Mouse (Mus musculus) adrenal gland, adult (tissue): ENCODE measurements at regions not wholly inside any gene's neighbourhood (a gene's known extent, or its start where the extent isn't known, plus 50 kb on each side); places are given as distances from the start of the nearest gene placed in this dataset.
A peak's percentile ranks its signal among the peaks of the same experiment; 100 is the strongest.

Experiments used
- DNase-seq, 2 experiments: peaks; one replicate each; pipeline ENCODE4 v3.0.0; 2022 to 2023; ENCODE audit warnings: low spot score in 1 of 2; ENCODE audit not compliant: inconsistent age in 2 of 2

DNA sequence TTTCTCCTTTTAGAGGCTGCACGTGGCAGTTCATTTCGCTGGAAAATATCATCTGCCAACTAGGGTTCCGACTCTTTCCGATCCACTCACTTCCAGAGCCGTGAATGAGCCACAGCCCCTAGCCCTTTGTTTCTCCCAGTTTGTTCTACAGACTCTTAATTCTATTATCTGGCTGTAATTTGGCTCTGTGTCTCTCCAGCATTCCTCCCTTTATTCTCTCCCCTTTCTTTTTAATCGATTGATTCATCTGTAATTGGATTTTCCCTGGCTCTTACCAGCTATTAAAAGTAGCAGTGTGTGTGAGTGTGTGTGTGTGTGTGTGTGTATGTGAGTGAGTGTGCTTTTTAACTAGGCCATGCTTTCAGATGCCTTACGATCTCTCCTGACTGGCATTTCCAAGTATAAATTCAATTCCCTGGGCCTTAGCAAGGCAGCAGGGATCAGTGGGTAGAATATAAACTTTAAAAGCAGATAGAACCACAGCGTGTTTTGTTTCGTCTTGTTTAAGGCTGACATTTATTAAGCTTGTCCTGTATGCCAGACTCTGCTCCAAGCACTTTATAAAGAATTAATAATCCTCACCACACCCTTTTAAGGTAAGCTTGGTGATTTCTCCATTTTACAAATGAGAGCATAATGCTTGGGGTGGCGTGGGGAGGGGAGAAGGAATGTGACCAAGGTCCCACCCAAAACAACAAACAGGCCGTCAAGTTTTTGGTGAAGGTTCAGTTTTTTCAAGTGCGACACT is 144.1 kb upstream of the Cpeb2 start:
- DNase-seq = peak in 1 of 2 experiments; percentile 31

DNA sequence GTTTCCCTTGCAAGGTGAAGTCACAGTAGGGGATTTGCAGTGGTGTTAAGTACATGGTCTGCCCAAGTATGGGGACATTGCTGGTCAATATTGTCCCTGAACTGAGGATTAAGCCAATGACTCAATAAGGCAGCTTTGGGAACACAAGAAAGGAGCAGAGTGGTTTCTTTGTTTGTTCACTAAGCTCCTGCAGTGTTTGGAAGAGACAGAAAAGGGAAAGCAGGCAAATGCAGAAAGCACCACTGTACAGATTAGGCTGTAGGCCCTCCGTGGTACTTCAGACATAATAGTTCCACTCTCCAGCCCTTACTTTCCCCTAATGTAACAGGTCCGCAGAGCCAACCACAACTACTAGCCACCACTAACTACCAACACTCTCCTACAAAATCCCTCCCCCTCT is 143.5 kb upstream of the Cpeb2 start:
- DNase-seq = no peak

DNA sequence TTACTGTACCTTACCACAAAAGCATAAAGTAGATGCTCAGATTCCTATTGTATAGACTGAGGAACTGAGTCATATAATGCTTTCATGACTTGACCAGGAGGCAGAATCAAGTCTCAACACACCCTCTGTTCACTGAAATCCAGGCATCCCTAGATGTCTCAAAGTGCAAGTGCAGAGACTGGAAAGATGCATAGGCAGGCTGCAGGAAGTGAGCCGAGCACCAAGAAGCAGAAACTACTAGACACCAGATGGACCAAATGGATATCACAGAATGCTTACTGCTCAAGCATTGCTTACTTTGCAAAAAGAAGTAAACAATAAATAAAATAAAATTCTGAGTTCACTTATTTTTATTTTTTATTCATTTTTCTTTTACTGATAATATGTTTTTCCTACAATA is 143.0 kb upstream of the Cpeb2 start:
- DNase-seq = no peak

DNA sequence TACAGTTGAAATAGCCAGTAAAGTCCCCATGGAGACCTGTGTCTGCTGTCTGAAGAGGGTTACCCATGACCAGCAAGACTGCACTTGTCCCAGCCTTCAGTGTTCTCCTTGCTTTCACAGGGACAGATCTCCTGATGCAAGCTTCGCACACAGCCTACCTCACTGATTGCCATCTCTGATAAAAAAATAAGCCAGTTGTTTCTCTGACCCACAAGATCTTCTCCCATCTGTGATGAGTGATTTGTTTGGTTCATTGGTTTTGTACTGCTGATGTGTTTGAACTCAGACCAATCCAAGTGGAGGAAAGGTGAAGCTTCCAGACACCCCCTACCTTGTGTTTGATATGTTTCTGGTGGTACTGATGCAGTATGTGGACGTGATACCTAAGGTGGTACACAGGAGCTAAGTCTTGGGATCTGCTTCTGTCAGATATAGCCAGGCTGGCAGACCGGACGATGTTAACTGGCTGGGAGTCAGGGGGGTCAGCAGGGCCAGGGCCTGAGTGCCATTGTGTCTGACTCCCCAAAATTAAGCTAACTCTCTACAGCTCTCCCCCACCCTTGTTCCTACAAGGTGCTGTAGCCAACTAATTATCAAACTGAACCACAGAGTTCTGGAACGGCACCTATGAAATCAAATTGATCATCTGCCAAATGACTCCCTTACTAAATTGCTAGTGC is 139.2 kb upstream of the Cpeb2 start:
- peak in 1 of 2 experiments; percentile 40 for DNase-seq

DNA sequence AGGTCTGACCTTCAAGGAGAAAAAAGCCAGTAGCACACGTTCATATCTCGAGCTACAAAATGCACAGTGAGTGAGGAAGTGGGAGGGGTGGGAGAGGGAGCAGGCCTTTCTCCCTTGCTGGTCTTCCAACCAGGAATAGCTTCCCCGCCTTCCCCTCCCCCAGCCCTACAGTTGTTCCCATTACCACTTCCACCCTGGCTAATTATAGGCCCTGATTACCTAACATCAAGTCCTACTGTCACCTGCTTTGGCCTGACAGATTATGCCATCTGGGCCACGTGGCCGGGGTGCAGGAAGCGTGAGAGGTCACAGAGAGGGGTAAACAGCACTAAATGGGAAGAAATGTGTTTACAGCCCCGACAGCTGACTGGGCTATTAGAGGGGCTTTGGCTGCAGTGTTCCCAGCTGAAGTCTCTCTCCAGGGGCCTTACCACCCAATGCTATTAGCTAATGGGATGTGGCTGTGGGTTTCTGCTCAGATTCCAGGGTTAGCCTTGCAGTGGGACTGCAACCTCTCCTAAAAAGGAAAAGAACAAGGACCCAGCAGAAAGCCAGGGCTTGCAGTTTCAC is 138.6 kb upstream of the Cpeb2 start:
- peak in 1 of 2 experiments; percentile 47 for DNase-seq

DNA sequence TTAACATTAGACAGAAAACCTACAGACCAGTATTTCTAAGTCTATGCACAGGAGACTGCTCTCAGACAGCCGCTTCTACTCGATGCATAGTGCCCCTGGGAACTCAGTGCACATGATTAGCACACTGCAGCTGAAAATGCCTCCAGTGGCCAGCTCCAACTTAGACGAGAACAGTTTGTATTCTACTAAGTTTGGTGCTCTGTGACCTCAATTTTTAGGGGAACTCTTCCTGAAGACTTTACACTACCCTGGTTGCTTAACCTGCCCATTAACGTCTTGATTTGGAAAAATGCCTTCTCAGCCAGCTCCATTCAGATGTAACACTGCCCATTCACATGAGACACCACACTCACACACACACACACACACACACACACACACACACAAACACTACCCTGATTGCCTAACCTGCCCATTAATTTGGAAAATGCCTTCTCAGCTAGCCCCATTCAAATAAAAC is 130.9 kb upstream of the Cpeb2 start:
- no peak for DNase-seq

DNA sequence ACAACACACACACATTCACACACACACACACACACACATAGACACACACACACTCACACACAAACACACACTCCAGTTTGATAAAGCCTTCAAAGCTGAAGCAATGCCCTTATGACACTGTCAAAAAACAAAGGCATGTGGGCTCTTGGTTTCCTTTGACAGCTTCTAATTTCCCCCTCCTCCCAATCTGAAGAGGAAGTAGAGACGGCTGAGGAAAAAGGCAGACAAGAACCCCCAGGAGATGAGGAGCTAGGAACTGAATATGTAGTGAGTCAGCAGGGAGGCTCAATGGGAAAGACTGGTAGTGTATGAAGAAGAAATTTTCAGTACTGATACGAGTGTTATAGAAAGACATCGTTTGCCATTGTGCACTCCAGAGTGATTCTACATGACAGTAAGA is 130.4 kb upstream of the Cpeb2 start:
- no peak for DNase-seq

DNA sequence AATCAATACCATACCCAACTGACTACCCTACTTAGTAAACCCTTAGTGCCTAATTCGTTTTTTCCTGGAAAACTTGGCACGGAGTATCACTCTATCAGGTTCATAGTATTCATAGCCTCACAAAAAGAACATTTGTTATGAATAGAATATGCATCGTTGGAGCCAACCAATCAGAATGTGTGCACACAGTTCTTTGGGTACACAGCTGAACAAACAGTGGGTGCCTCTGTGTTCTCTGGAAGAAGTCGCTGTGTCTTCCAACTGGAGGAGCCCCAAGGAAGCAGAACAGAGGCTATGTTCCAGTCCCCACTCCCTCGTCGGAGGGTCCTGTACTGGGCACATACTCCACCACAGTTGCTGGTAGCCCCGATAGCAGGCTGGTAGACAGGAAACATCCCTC is 129.2 kb upstream of the Cpeb2 start:
- DNase-seq = no peak

DNA sequence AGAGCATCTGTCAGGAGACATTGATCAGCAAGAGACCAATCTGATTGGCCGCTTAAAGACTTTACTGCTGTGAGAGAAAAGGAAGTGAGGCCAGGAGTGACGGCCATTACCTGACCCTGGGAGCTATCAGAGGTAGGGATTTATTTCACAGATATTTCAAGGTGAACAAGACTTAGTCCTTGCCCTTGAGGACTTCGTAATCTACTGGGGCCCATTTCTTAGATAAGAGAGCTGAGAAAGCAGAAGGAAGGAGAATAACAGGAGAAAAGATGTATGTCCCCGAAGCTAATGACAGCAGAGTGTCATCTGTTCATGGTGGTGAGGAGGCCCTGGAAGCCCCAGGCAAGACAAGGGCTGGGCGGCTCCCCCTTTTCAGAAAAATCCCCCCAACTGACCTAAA is 127.4 kb upstream of the Cpeb2 start:
- DNase-seq = no peak

DNA sequence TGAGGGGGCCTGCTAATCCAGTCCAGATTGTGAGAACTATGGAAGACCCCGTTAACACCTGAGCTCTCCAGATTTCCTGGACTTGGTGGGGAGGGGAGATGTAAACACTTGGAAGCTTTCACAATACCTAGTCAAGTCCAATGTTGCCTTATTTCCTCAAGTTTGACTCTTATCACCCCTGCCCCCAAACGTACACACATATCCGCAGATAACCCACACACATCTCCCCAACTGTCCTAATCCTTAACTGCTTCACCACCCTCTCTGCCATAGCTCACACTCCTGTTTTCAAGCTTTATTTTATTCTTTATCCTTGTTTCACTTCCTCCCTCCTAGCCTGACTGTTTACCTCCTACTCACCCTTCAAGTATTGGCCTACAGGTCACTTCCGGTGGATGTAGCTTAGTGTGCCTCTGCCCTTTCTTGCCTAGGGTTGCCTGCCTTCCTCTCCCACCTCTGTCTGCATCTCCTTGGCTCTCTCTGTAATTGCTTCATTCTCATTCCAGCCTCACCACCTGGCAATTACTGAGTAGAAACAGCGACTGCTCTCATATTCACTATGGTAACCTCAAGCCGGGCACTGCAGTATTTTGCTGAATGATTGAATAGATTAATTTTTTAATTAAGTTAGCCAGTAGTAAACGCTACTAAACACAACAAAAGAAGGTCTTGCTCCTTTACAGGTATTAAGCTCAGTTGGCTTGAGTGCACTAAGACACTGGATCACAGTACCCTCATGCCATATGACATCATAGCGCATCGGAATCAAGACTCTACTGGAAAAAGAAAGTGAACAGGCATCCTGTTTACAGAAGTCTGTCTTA is 125.3 kb upstream of the Cpeb2 start:
- DNase-seq = no peak

DNA sequence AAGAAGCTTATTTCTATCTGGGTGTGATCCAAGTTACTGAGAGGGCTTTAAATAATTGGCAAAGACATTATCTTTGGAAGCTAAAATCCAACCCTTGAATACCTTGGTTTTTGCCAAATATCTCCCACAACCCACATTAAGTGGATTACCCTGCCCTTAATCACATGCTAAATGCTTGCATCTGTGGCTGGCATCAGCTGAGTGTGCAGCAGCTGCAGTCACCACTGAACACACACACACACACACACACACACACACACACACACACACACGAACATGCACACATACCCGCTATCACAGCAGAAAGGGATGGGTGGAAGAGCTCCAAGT is 124.7 kb upstream of the Cpeb2 start:
- DNase-seq = no peak

DNA sequence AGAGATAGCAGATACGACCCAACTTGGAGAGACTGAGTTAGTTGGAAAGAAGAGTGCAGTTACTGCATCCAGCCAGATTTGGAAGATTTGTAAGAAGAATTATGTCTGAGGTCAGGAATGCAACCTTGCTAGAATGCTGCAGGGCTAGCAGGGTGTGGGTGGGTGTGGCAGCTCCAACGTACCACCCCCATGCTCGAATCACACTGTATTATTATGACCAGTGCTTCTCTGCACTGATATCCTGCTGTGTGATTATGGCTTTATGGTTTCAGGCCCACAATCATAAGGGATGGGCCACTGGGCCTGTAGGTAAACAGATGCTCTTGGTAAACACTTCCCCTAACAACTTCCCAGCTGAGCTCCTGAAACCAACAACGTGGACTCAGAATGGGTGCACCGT is 122.8 kb upstream of the Cpeb2 start:
- DNase-seq = no peak

DNA sequence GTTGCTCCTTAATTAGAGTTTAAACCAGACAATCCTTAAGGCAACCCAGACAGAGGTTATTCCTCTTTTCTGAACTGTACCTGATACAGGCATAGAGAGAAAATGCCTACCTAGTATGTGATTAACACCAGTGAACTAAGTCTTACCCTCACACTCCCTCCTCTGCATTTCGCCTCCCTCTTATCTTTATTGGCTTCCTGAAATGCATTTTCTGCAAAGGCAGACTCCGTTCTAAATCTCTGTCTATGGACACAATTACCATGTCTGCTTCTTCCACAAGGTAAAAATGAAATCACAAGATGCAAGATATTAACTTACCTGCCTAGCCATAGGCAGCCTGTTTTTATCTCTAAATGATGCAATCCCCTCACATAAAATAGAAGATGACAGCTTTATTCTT is 121.2 kb upstream of the Cpeb2 start:
- DNase-seq = no peak

DNA sequence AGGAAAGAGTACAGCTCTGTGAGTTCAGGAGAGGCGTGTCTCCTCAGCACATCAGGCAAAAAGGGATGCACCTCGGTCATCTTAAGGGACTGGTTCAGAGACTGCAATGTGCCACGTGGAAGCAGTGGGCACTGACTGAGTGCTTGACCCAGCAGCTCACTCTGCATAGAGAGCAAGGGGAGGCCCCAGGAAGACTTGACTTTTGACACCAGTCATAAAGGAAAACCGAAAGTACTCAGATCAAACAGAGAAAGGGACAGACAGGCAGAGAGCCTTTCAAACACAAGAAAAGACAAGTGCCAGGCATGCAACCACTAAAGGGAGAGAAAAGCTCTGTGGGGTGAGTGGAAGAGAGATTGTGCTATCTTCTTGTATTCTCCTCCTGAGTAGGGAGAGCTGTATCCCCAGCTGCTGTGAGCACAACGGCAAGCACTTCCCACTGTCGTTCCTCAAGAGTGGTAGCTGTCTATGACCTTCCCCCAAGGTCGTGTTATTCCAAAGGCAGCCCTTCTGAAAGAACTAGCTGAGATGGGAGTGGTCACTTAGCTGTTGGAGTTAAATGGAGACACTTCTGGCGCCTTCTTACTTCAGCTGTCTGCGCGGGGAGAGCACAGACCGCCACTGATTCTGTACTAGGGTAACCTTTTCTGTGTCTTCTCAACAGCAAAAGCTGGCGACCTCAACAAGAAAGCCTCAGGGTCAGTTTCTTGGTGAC is 119.4 kb upstream of the Cpeb2 start:
- peak; percentile 41 to 89 for DNase-seq

DNA sequence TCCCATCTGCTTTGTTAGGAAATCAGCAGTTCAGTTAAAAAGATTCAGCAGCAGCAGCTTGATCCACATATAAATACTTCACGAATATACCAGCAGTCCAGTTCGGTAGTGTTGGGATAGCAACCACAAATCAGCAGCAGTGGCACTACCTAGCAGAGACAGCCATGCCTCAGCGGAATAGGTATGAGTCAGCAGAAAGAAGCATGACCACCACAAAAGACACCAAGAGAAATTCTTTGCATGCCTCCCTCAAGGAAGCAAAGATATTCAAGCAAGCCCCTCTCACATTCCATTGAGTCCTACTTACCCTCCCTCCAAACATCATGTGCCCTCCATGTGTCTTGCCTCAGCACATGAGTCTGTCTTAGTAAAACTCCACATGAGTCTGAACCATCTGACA is 117.5 kb upstream of the Cpeb2 start:
- DNase-seq = no peak

DNA sequence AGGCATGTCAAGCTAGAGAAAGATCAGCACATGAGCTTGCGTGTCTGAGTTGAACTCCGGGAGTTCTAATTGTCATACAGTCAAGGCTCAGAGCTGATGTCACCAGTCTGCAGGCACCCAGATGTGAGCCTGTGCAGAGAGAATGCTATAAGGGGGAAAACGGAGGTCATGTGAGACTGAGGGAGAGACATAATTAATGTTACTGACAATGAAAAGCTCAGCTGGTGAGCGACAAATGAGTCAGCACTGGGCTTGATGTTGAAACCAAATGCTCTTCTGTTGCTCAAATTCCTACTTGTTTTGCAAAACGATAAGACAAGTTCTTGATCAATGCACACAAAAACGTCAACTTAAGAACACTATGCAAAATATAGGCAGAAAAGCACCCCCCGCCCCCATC is 116.1 kb upstream of the Cpeb2 start:
- peak; percentile 72 to 89 for DNase-seq

DNA sequence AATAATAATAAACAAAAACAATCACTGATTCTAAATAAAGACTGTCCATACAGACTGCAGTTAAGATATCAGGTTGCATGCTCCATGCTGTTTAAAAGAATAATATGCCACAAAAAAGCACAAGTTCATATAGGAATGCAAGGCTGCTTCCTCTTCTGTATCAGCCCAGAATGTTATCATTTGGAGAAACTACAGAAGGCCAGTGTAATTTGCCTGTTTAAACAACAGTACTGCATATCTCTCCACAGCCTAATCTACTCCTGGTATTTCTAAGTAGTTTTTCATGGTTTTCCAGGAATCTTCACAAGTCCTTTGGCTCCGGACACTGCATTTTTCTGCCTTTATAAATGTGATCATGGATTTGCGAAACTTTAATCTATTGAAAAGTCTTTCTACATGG is 111.9 kb upstream of the Cpeb2 start:
- no peak for DNase-seq

DNA sequence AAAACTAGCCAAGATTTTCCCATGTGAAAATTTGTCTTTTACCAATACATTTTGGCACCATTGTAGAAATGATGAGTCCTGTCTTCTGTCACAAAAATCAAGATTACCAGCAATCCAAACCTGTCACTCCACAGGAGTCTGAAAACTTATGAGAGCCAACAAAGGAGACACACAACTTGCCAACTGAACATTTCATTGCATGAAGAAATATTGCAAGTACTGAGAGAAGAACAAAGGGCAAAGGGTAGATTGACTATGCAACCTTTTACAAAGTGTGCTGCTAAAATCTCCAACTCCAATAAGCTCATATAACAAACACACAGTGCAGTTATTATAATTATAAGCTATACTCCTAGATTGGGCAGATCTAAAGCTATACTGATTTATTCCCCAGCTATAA is 108.7 kb upstream of the Cpeb2 start:
- DNase-seq = no peak

DNA sequence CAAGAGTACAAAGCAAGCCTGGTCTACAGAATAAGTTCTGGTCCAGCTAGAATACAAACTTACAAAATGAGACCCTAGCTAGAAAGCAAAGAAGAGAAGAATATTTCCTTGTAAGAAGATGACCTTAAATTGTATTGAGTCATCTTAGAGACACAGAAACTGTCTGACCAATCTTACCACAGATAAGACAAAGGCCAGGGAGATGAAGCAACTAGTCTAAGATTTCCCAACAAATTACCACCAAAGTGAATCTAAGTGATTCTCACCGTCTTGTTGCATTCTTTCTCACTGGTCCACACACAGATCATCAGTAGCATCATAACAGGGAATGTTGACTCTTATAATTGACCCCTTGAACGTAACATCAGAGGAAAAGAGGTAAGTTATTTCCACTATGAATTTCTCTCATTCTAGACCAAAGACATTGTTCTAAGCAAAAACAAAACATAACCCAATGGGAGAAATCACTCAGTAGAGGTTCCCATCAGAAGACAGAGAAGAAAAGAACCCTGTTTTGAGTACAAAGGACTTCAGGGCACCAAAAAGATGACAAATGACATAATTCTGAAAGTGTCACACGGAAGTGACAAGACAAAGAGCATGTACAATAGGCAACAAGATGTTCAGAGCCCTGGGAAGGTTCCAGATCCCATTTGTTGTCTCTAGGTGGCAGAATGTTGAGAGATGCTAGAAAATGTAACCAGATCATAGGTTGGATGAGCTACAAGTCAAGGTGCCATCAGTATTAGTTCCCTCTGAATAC is 107.0 kb upstream of the Cpeb2 start:
- DNase-seq = peak in 1 of 2 experiments; percentile 70

DNA sequence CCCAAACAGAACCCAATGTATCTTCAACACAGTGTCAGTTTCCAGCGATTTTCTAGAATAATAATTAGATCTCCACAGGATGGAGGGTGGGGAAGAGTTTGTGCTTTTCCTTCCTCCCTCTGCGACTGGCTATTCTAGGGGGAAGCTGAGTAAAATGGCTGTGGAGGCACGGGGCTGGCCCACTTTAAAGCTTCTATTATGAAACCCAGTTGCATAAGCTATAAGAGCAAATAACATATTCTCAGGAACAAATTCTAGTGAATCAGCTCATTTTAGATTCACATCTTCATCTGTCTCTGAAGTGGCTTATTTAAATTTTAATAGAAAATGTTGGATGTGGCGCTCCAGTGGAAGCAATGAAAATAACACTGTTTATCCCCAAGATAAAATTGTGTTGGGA is 102.6 kb upstream of the Cpeb2 start:
- no peak for DNase-seq
